Mouse (Mus musculus): ENCODE data around the gene Dhrs7b. TPM values are rescaled to one million over a fixed set of nuclear protein-coding genes. Genes with fewer than 3 reads are reported as not detected.
"Not testable (repeated sequence)": the region's sequence is repeated elsewhere in the genome, so short reads cannot be mapped to it uniquely, and the experiment has no call there.

Gene Dhrs7b
- polyA plus RNA-seq, 1 experiment from 2014 or later: 13.5 TPM

GRCm38 (mm10) chr11:60864916-60865315 is 34.5 kb downstream of the Dhrs7b start:
- Histone ChIP-seq H3K27ac (no peak overlapping the region), H3K79me2 (ENCODE audit: inconsistent target) (peaks cover 84% of the 10 kb centered on the region), H3K4me3 (ENCODE audit: inconsistent target) (no peak overlapping the region), H3K36me3 (ENCODE audit: inconsistent target) (peaks cover 30% of the 10 kb centered on the region; the same call in 1 of the 2 replicates)
- 91% methylated on average over 14 of the region's 14 CpGs for WGBS (ENCODE audit: missing documents)

GRCm38 (mm10) chr11:60866021-60866420 is 35.6 kb downstream of the Dhrs7b start:
- Histone ChIP-seq H3K4me3 (ENCODE audit: inconsistent target) (no peak overlapping the region), H3K79me2 (ENCODE audit: inconsistent target) (peaks cover 95% of the 10 kb centered on the region), H3K27ac (no peak overlapping the region), H3K36me3 (ENCODE audit: inconsistent target) (peaks cover 30% of the 10 kb centered on the region; the same call in 1 of the 2 replicates)
- WGBS (ENCODE audit: missing documents): 77% methylated on average over 2 of the region's 2 CpGs

- no peak overlapping the region for H3K4me3 ChIP-seq (ENCODE audit: inconsistent target)
- peaks cover 100% of the 10 kb centered on the region for H3K79me2 ChIP-seq (ENCODE audit: inconsistent target)
- no peak overlapping the region for H3K27ac ChIP-seq
- peaks cover 18% of the 10 kb centered on the region; the same call in 1 of the 2 replicates for H3K36me3 ChIP-seq (ENCODE audit: inconsistent target)
- WGBS (ENCODE audit: missing documents): 79% methylated on average over 3 of the region's 3 CpGs
These were observed 37.0 kb downstream of the Dhrs7b start for GRCm38 (mm10) chr11:60867456-60867855.

GRCm38 (mm10) chr11:60867904-60868303 is 37.5 kb downstream of the Dhrs7b start:
- 87% methylated on average over 7 of the region's 8 CpGs for WGBS (ENCODE audit: missing documents)
- Histone ChIP-seq H3K27ac (no peak overlapping the region), H3K79me2 (ENCODE audit: inconsistent target) (peaks cover 100% of the 10 kb centered on the region), H3K4me3 (ENCODE audit: inconsistent target) (no peak overlapping the region), H3K36me3 (ENCODE audit: inconsistent target) (peaks cover 15% of the 10 kb centered on the region; the same call in 1 of the 2 replicates)

- not testable (repeated sequence) for H3K27ac ChIP-seq; H3K36me3 ChIP-seq (ENCODE audit: inconsistent target); H3K4me3 ChIP-seq (ENCODE audit: inconsistent target)
- H3K79me2 ChIP-seq (ENCODE audit: inconsistent target): peaks cover 100% of the 10 kb centered on the region
- 97% methylated on average over 6 of the region's 6 CpGs for WGBS (ENCODE audit: missing documents)
These were observed 39.0 kb downstream of the Dhrs7b start for GRCm38 (mm10) chr11:60869471-60869870.

GRCm38 (mm10) chr11:60871409-60871808 is 41.0 kb downstream of the Dhrs7b start:
- 94% methylated on average over 4 of the region's 4 CpGs for WGBS (ENCODE audit: missing documents)
- H3K36me3 ChIP-seq (ENCODE audit: inconsistent target): no peaks in the 10 kb centered on the region
- H3K27ac ChIP-seq: no peak overlapping the region
- no peak overlapping the region for H3K4me3 ChIP-seq (ENCODE audit: inconsistent target)
- peaks cover 100% of the 10 kb centered on the region for H3K79me2 ChIP-seq (ENCODE audit: inconsistent target)

GRCm38 (mm10) chr11:60873101-60873500 is 42.7 kb downstream of the Dhrs7b start:
- no peaks in the 10 kb centered on the region for H3K36me3 ChIP-seq (ENCODE audit: inconsistent target)
- no peak overlapping the region for H3K4me3 ChIP-seq (ENCODE audit: inconsistent target)
- 77% methylated on average over 6 of the region's 6 CpGs for WGBS (ENCODE audit: missing documents)
- no peak overlapping the region for H3K27ac ChIP-seq
- H3K79me2 ChIP-seq (ENCODE audit: inconsistent target): peaks cover 100% of the 10 kb centered on the region

GRCm38 (mm10) chr11:60878056-60878612 is 47.7 kb downstream of the Dhrs7b start:
- Histone ChIP-seq H3K27ac (peak overlapping the region; percentile 15; the same call in 1 of the 2 replicates), H3K36me3 (ENCODE audit: inconsistent target) (no peaks in the 10 kb centered on the region), H3K79me2 (ENCODE audit: inconsistent target) (peaks cover 53% of the 10 kb centered on the region), H3K4me3 (ENCODE audit: inconsistent target) (peak overlapping the region; percentile 52)
- WGBS (ENCODE audit: missing documents): under 1% methylated on average over 26 of the region's 52 CpGs

GRCm38 (mm10) chr11:60878675-60879294 is 48.4 kb downstream of the Dhrs7b start, which contains the start of gene Tmem11:
Tmem11 (minus strand) TSS chr11:60879272.
- peaks cover 47% of the 10 kb centered on the region for H3K79me2 ChIP-seq (ENCODE audit: inconsistent target)
- peak within 1 kb of the TSS; percentile 73 for H3K4me3 ChIP-seq (ENCODE audit: inconsistent target)
- H3K27ac ChIP-seq: peak within 1 kb of the TSS; percentile 82
- under 1% methylated on average over 60 of the region's 62 CpGs for WGBS (ENCODE audit: missing documents)
- no peaks in the 10 kb centered on the region for H3K36me3 ChIP-seq (ENCODE audit: inconsistent target)

- 2% methylated on average over 11 of the region's 11 CpGs for WGBS (ENCODE audit: missing documents)
These were observed 49.0 kb downstream of the Dhrs7b start for GRCm38 (mm10) chr11:60879423-60879822.

GRCm38 (mm10) chr11:60880559-60880958 is 50.1 kb downstream of the Dhrs7b start:
- H3K79me2 ChIP-seq (ENCODE audit: inconsistent target): peaks cover 29% of the 10 kb centered on the region
- H3K4me3 ChIP-seq (ENCODE audit: inconsistent target): no peak overlapping the region
- 85% methylated on average over 4 of the region's 4 CpGs for WGBS (ENCODE audit: missing documents)
- no peaks in the 10 kb centered on the region for H3K36me3 ChIP-seq (ENCODE audit: inconsistent target)
- no peak overlapping the region for H3K27ac ChIP-seq

More at GRCm38 (mm10) chr11:60879423-60879822, 49.0 kb downstream of the Dhrs7b start:
- Histone ChIP-seq H3K27ac (peak overlapping the region; percentile 82), H3K36me3 (ENCODE audit: inconsistent target) (no peaks in the 10 kb centered on the region), H3K79me2 (ENCODE audit: inconsistent target) (peaks cover 40% of the 10 kb centered on the region), H3K4me3 (ENCODE audit: inconsistent target) (peak overlapping the region; percentile 73)

- no peaks in the 10 kb centered on the region for H3K36me3 ChIP-seq (ENCODE audit: inconsistent target)
- H3K4me3 ChIP-seq (ENCODE audit: inconsistent target): no peak overlapping the region
- no peak overlapping the region for H3K27ac ChIP-seq
- 69% methylated on average over 3 of the region's 3 CpGs for WGBS (ENCODE audit: missing documents)
- H3K79me2 ChIP-seq (ENCODE audit: inconsistent target): peaks cover 11% of the 10 kb centered on the region
These were observed 52.0 kb downstream of the Dhrs7b start for GRCm38 (mm10) chr11:60882386-60882785.

- not testable (repeated sequence) for H3K4me3 ChIP-seq (ENCODE audit: inconsistent target); H3K27ac ChIP-seq; H3K36me3 ChIP-seq (ENCODE audit: inconsistent target); H3K79me2 ChIP-seq (ENCODE audit: inconsistent target)
- no CpG with 5 or more reads among the region's 3 CpGs for WGBS (ENCODE audit: missing documents)
These were observed 56.6 kb downstream of the Dhrs7b start for GRCm38 (mm10) chr11:60886986-60887385.

GRCm38 (mm10) chr11:60889861-60890260 is 59.4 kb downstream of the Dhrs7b start:
- WGBS (ENCODE audit: missing documents): 66% methylated on average over 2 of the region's 2 CpGs
- Histone ChIP-seq H3K79me2 (ENCODE audit: inconsistent target) (no peaks in the 10 kb centered on the region), H3K36me3 (ENCODE audit: inconsistent target) (no peaks in the 10 kb centered on the region)

GRCm38 (mm10) chr11:60890286-60890685 is 59.9 kb downstream of the Dhrs7b start:
- 69% methylated on average over 6 of the region's 6 CpGs for WGBS (ENCODE audit: missing documents)
- H3K4me3 ChIP-seq (ENCODE audit: inconsistent target): no peak overlapping the region

More at GRCm38 (mm10) chr11:60889861-60890260, 59.4 kb downstream of the Dhrs7b start:
- no peak overlapping the region for H3K4me3 ChIP-seq (ENCODE audit: inconsistent target)
- no peak overlapping the region for H3K27ac ChIP-seq

More at GRCm38 (mm10) chr11:60890286-60890685, 59.9 kb downstream of the Dhrs7b start:
- no peaks in the 10 kb centered on the region for H3K36me3 ChIP-seq (ENCODE audit: inconsistent target)
- no peak overlapping the region for H3K27ac ChIP-seq
- H3K79me2 ChIP-seq (ENCODE audit: inconsistent target): no peaks in the 10 kb centered on the region

Measured in macrophage (primary cell).